Mouse (Mus musculus) limb, embryonic 15.5 days (tissue): ENCODE results near the gene Notum. TPM values are rescaled to one million over a fixed set of nuclear protein-coding genes. Genes with fewer than 3 reads are reported as not detected.

Experiments used
- ATAC-seq: fragments of 200-750 bp; cut with Nextera tagmentation; 2 replicates; pipeline ENCODE4 v1.8.0; 2017; ENCODE audit warnings: low read depth, moderate TSS enrichment; ENCODE audit not compliant: insufficient number of reproducible peaks, low FRiP score, low TSS enrichment
- H3K27ac ChIP-seq: fragments of 300-500 bp; sonication (generic); 2 replicates; pipeline ENCODE4 v1.5.1; 2015; ENCODE audit warnings: moderate library complexity, mild to moderate bottlenecking, inconsistent platforms
- H3K27me3 ChIP-seq: fragments of 300-500 bp; sonication (generic); 2 replicates; pipeline ENCODE4 v1.6.1; 2015; ENCODE audit warnings: inconsistent platforms
- H3K36me3 ChIP-seq: fragments of 300-500 bp; sonication (generic); 2 replicates; pipeline ENCODE4 v1.6.1; 2015; ENCODE audit warnings: inconsistent platforms
- H3K4me1 ChIP-seq: fragments of 300-500 bp; sonication (generic); 2 replicates; pipeline ENCODE4 v1.6.1; 2015; ENCODE audit warnings: inconsistent platforms
- H3K4me2 ChIP-seq: fragments of 300-500 bp; sonication (generic); 2 replicates; pipeline ENCODE4 v1.6.1; 2015; ENCODE audit warnings: mild to moderate bottlenecking, inconsistent platforms
- H3K4me3 ChIP-seq: fragments of 300-500 bp; sonication (generic); 2 replicates; pipeline ENCODE4 v1.5.1; 2015; ENCODE audit warnings: mild to moderate bottlenecking, inconsistent platforms
- H3K9ac ChIP-seq: fragments of 300-500 bp; sonication (generic); 2 replicates; pipeline ENCODE4 v1.6.1; 2015; ENCODE audit warnings: inconsistent platforms
- H3K9me3 ChIP-seq: fragments of 300-500 bp; sonication (generic); 2 replicates; pipeline ENCODE4 v1.6.1; 2016; ENCODE audit warnings: inconsistent platforms
- WGBS: fragments of 180-500 bp; shearing (Covaris S2); methylation state at CpG from one replicate; pipeline ENCODE4 v1.1.7; 2015; 5-methylcytosine and 5-hydroxymethylcytosine counted together
- polyA plus RNA-seq: library from polyadenylated mRNA; unstranded; fragments of >200 nt; fragmentation: Nextera tagmentation; extraction: Ambion mirVana; gene quantifications from 2 replicates; pipeline ENCODE4 v1.2.1, GENCODE M21; 2015

Notum gene
- 4.8 and 5.4 TPM in 2 replicates for polyA plus RNA-seq

DNA sequence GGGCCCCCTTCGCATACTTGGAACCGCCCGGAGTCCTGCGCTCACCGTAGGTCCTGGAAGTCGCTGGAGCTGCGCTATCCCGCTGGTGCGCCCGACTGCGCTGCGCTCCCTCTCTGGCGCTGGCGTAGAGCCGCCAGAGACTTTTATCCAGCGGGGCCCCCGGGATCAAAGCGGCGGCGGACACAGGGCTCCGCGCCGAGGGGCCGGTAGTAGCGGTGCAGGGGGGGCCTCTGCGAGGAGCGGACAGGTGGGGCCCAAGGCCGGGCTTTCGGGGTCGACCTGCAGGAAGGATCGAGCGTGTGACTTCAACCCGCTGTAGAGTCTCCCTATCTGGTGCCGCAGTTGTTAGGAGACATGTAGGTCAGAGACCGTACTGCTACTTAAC, at the start of gene Notum:
TSS of gene Notum (minus strand) at position 100 of the 385 bp plus-strand sequence.
- peak within 1 kb of the TSS; percentile 26; the same call in 1 of the 2 replicates for H3K9ac ChIP-seq
- H3K4me1 ChIP-seq: peaks cover 27% of the 10 kb centered on the region
- H3K9me3 ChIP-seq: no peaks in the 10 kb centered on the region
- WGBS: under 1% methylated on average over 35 of the region's 35 CpGs
- no peaks in the 10 kb centered on the region for H3K36me3 ChIP-seq
- no peak within 1 kb of the TSS for H3K27ac ChIP-seq
- peaks cover 74% of the 10 kb centered on the region for H3K27me3 ChIP-seq
- no peak for ATAC-seq
- peak within 1 kb of the TSS; percentile 91 for H3K4me2 ChIP-seq
- peak within 1 kb of the TSS; percentile 48 for H3K4me3 ChIP-seq

DNA sequence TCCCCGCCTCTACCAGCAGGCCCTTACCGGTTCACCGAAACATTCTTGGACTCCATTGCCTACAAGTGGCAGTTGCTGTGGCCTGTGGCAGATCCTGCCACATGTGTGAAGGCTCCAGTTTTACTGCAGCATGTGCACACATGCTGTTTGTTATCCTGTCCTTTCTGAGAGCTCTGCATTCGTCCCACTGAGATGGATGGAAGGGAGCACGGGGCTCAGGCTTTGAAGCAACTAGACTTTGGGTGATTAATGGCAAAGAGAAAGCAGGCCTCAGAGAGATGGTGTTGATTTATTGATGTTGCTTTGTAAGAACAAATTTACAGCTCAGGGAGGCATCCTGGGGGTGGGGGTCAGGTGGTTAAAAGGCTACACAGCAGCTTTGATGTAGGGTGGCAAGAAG, 49.7 kb upstream of the Notum start:
- H3K27ac ChIP-seq: peak overlapping the region; percentile 40; the same call in 1 of the 2 replicates
- no peak overlapping the region for H3K9ac ChIP-seq
- H3K4me1 ChIP-seq: peaks cover 74% of the 10 kb centered on the region
- H3K4me3 ChIP-seq: no peak overlapping the region
- ATAC-seq: no peak
- WGBS: 20% methylated on average over 5 of the region's 5 CpGs
- H3K9me3 ChIP-seq: no peaks in the 10 kb centered on the region
- no peaks in the 10 kb centered on the region for H3K27me3 ChIP-seq
- peaks cover 35% of the 10 kb centered on the region for H3K36me3 ChIP-seq
- no peak overlapping the region for H3K4me2 ChIP-seq

DNA sequence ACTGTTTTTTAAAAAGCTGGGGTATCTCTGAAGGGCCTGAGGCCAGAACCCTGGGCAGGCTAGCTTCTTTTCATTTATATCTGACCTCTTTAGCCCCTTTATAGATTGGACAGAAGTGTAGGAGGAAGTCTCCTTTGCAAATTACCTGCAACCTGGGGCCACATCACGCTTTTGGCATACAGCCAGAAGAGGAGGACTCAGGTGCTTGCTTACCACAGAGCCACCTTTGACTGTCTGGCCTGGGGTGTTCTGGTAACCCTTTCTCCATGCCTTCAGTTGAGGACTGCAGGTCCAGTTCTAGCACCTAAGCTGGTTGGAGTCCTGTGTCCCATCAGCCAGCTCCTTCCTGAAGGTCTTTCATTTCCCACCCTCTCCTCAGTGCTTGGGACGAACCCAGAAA, 48.6 kb upstream of the Notum start:
- H3K27me3 ChIP-seq: no peaks in the 10 kb centered on the region
- 63% methylated on average over 2 of the region's 2 CpGs for WGBS
- H3K9me3 ChIP-seq: no peaks in the 10 kb centered on the region
- peaks cover 26% of the 10 kb centered on the region for H3K36me3 ChIP-seq
- no peak overlapping the region for H3K27ac ChIP-seq
- no peak overlapping the region for H3K4me3 ChIP-seq
- no peak for ATAC-seq
- H3K4me1 ChIP-seq: peaks cover 75% of the 10 kb centered on the region
- H3K4me2 ChIP-seq: no peak overlapping the region
- H3K9ac ChIP-seq: no peak overlapping the region

GRCm38 (mm10) chr11:120707969-120708368, 47.0 kb upstream of the Notum start:
- H3K4me1 ChIP-seq: peaks cover 80% of the 10 kb centered on the region
- H3K9ac ChIP-seq: no peak overlapping the region
- H3K27me3 ChIP-seq: no peaks in the 10 kb centered on the region
- H3K36me3 ChIP-seq: peaks cover 26% of the 10 kb centered on the region
- ATAC-seq: no peak
- no peaks in the 10 kb centered on the region for H3K9me3 ChIP-seq
- H3K4me3 ChIP-seq: no peak overlapping the region
- H3K4me2 ChIP-seq: no peak overlapping the region
- H3K27ac ChIP-seq: peak overlapping the region; percentile 58
- 27% methylated on average over 5 of the region's 5 CpGs for whole genome bisulfite sequencing

- Histone ChIP-seq H3K9ac (no peak overlapping the region), H3K4me1 (peaks cover 73% of the 10 kb centered on the region), H3K36me3 (peaks cover 30% of the 10 kb centered on the region), H3K27ac (peak overlapping the region; percentile 58), H3K9me3 (no peaks in the 10 kb centered on the region), H3K27me3 (no peaks in the 10 kb centered on the region), H3K4me2 (no peak overlapping the region), H3K4me3 (no peak overlapping the region)
- WGBS: 8% methylated on average over 11 of the region's 12 CpGs
- ATAC-seq: no peak
Observed at GRCm38 (mm10) chr11:120707225-120707624, 46.2 kb upstream of the Notum start.

- Histone ChIP-seq H3K9me3 (no peaks in the 10 kb centered on the region), H3K9ac (no peak overlapping the region), H3K4me3 (no peak overlapping the region), H3K4me2 (no peak overlapping the region), H3K27ac (peak overlapping the region; percentile 58), H3K4me1 (peaks cover 65% of the 10 kb centered on the region), H3K27me3 (no peaks in the 10 kb centered on the region), H3K36me3 (peaks cover 38% of the 10 kb centered on the region)
- no peak for ATAC-seq
- 59% methylated on average over 5 of the region's 5 CpGs for WGBS
Observed at GRCm38 (mm10) chr11:120706120-120706519, 45.1 kb upstream of the Notum start.

DNA sequence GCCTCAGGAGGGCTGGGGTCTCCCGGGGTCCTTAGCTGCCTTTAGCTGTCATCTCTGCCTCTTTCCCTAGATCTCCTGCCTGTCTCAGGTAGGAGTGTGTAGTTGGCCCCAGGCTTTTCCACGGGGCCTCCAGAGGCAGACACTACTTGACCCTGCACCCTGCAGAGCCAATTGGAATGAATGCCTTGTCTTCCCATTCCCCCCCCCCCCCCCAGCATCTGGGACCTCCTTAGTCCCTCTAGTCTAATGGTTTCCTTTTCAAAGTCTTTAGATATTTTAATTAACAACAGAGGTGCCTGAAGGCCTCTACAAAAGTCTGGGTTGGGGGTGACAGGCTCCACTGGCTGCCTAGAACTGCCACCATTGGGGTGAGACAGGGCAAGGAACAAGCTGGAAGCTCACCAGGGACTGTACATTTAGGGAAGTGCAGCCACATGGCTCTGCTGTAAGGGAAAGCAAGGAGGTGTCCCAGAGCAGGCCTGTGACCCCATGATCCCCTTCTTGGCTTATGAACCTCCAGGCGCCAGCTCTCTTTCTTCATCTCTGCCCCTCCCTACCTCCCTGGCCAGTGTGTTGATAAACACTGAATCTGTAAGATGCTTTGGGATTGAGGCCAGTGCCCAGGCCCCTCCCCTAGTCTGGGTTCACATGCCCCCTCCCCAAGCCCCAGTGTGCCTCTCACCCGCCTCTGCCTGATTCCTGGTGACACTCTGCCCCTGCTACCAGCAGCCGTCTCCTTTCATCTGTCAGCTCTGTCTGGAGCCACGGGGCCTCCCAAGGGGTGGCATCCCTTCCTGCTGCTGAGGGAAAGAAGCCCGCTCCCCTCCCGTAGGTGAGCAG, 43.7 kb upstream of the Notum start:
- Histone ChIP-seq H3K9me3 (no peaks in the 10 kb centered on the region), H3K4me2 (no peak overlapping the region), H3K27me3 (no peaks in the 10 kb centered on the region), H3K36me3 (peaks cover 34% of the 10 kb centered on the region), H3K9ac (0 out of 2 replicates have a peak overlapping the region, but pooled peaks have one; percentile 15), H3K4me3 (no peak overlapping the region), H3K4me1 (peaks cover 59% of the 10 kb centered on the region), H3K27ac (peak overlapping the region; percentile 39)
- 26% methylated on average over 8 of the region's 8 CpGs for WGBS
- ATAC-seq: no peak

GRCm38 (mm10) chr11:120703696-120704454, 42.9 kb upstream of the Notum start:
- Histone ChIP-seq H3K9me3 (no peaks in the 10 kb centered on the region), H3K27ac (peak overlapping the region; percentile 39), H3K9ac (0 out of 2 replicates have a peak overlapping the region, but pooled peaks have one; percentile 0), H3K4me3 (no peak overlapping the region), H3K27me3 (no peaks in the 10 kb centered on the region), H3K4me1 (peaks cover 56% of the 10 kb centered on the region), H3K4me2 (no peak overlapping the region), H3K36me3 (peaks cover 31% of the 10 kb centered on the region)
- 30% methylated on average over 15 of the region's 15 CpGs for WGBS
- ATAC-seq: peak; percentile 32; the same call in 1 of the 2 replicates

DNA sequence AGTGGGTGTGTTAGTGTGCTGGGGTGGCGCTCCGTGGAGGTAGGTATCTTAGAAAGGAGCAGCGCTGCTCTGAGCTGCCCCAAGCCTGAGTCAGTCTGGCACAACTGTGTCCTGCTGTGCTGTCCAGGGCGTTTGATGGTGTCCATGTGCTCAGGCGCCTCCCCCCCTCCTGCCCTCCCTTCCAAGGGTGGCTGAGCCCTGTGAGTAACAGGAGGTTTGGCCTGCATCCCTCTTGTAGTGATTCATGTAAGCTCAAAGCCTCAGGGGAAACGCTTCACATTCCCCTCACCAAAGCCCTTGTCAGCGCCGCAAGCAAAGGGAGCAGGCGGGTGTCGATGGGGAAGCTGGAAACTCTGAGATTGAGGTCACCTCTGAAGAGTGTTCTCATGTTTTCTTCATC, 36.8 kb upstream of the Notum start:
- WGBS: 34% methylated on average over 10 of the region's 10 CpGs
- no peak for ATAC-seq
- Histone ChIP-seq H3K9ac (no peak overlapping the region), H3K4me1 (peaks cover 30% of the 10 kb centered on the region), H3K27ac (no peak overlapping the region), H3K4me3 (no peak overlapping the region), H3K9me3 (no peaks in the 10 kb centered on the region), H3K36me3 (peaks cover 42% of the 10 kb centered on the region), H3K4me2 (no peak overlapping the region), H3K27me3 (no peaks in the 10 kb centered on the region)

- H3K4me1 ChIP-seq: peaks cover 30% of the 10 kb centered on the region
- H3K9ac ChIP-seq: no peak overlapping the region
- no peaks in the 10 kb centered on the region for H3K9me3 ChIP-seq
- H3K27me3 ChIP-seq: no peaks in the 10 kb centered on the region
- ATAC-seq: no peak
- peaks cover 35% of the 10 kb centered on the region for H3K36me3 ChIP-seq
- no peak overlapping the region for H3K4me2 ChIP-seq
- no peak overlapping the region for H3K27ac ChIP-seq
- 88% methylated on average over 6 of the region's 6 CpGs for WGBS
- H3K4me3 ChIP-seq: no peak overlapping the region
Observed at GRCm38 (mm10) chr11:120696568-120696967, 35.6 kb upstream of the Notum start.

- ATAC-seq: peak; percentile 7; the same call in 1 of the 2 replicates
- H3K36me3 ChIP-seq: peaks cover 34% of the 10 kb centered on the region
- 20% methylated on average over 12 of the region's 12 CpGs for WGBS
Observed at GRCm38 (mm10) chr11:120695641-120696040, 34.7 kb upstream of the Notum start.

GRCm38 (mm10) chr11:120695184-120695583, 34.2 kb upstream of the Notum start:
- no peak overlapping the region for H3K9ac ChIP-seq
- H3K36me3 ChIP-seq: peaks cover 39% of the 10 kb centered on the region
- no peak overlapping the region for H3K4me2 ChIP-seq
- no peaks in the 10 kb centered on the region for H3K27me3 ChIP-seq
- peaks cover 30% of the 10 kb centered on the region for H3K4me1 ChIP-seq
- no peaks in the 10 kb centered on the region for H3K9me3 ChIP-seq
- WGBS: 13% methylated on average over 4 of the region's 4 CpGs
- ATAC-seq: peak; percentile 35; the same call in 1 of the 2 replicates
- no peak overlapping the region for H3K4me3 ChIP-seq
- peak overlapping the region; percentile 57 for H3K27ac ChIP-seq

More at GRCm38 (mm10) chr11:120695641-120696040, 34.7 kb upstream of the Notum start:
- peaks cover 30% of the 10 kb centered on the region for H3K4me1 ChIP-seq
- no peak overlapping the region for H3K4me3 ChIP-seq
- no peak overlapping the region for H3K9ac ChIP-seq
- no peaks in the 10 kb centered on the region for H3K9me3 ChIP-seq
- peak overlapping the region; percentile 57; the same call in 1 of the 2 replicates for H3K27ac ChIP-seq
- H3K27me3 ChIP-seq: no peaks in the 10 kb centered on the region
- H3K4me2 ChIP-seq: no peak overlapping the region
